Mouse (Mus musculus) G1E (cell line): Measurements from ENCODE around the gene Gm3460.
"Not testable (repeated sequence)": the region's sequence is repeated elsewhere in the genome, so short reads cannot be mapped to it uniquely, and the experiment has no call there.

ENCODE experiments used
- CTCF ChIP-seq: IDR thresholded peaks from 2 replicates; pipeline ENCODE4 v1.5.1; 2012; ENCODE audit warnings: low read depth, low read length, inconsistent platforms, mixed read lengths
- GATA1 ChIP-seq: IDR thresholded peaks from 2 replicates; pipeline ENCODE4 v1.6.1; 2012; ENCODE audit warnings: borderline replicate concordance, low read length, inconsistent platforms, mixed read lengths
- GATA2 ChIP-seq: IDR thresholded peaks from 2 replicates; pipeline ENCODE4 v1.6.1; 2012; ENCODE audit warnings: low read depth, low read length, inconsistent platforms, borderline replicate concordance
- POLR2AphosphoS5 ChIP-seq: IDR thresholded peaks from 2 replicates; pipeline ENCODE4 v1.6.1; 2012; ENCODE audit warnings: low read depth, low read length, inconsistent platforms; ENCODE audit not compliant: insufficient replicate concordance
- TAL1 ChIP-seq: conservative IDR thresholded peaks from 2 replicates; pipeline ENCODE4 v1.6.1; 2012; ENCODE audit warnings: low read depth, low read length, inconsistent platforms, mixed read lengths

DNA sequence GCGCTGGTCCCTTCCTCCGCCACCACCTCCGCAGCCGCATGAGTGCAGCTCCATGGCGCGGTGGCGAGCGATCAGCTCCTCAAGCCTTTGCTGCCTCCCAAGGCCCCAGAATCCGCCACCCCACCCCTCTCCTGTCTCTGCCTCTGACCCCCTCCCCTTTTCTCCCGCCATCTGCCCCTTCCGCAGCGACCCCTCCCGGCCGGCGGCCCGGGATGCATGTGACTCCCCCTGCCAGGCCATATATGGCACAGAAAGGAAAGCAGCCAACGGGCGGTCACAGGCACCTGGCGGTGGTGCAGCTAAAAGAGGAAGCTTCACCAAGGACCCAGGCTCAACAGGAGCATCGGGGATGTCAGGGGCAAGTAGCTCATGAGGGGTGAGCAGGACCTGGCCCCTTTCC is 17.2 kb downstream of the Gm3460 start:
- not testable (repeated sequence) for TF ChIP-seq CTCF, GATA1, POLR2AphosphoS5, TAL1, GATA2
